Comparison of ENCODE assay signal across 9 mouse cellular contexts in genomic region chr6:136173191-136173896, GRCm38 (mm10). TPM values are rescaled to one million over a fixed set of nuclear protein-coding genes. Genes with fewer than 3 reads are reported as not detected.
DNase-seq lines count a peak whose midpoint lies in the region; ATAC-seq lines count a peak whose summit lies in the region.
"Had no signal": no experiment of that assay in that cellular context is flagged by ENCODE, and none has a peak within 500 bp of the region (broad histone marks: within the 10 kb centered on the region; RNA-seq: fewer than 3 reads in every experiment).

Grin2b (minus strand) TSS chr6:136173511.

- ATAC-seq in forebrain, embryonic 15.5 days (replicated peaks), result peak; percentile 85
- no peak for ATAC-seq in erythroblast, adult 5-6 weeks (replicated peaks; ENCODE audit: low FRiP score, poor library complexity, severe bottlenecking)

- no peaks in the 10 kb centered on the region for H3K9me3 ChIP-seq in forebrain, embryonic 15.5 days

- no peaks in the 10 kb centered on the region for H3K36me3 ChIP-seq in forebrain, embryonic 15.5 days

- peak within 1 kb of the TSS; percentile 95 for H3K27ac ChIP-seq in forebrain, embryonic 15.5 days (replicated peaks)

- H3K4me2 ChIP-seq in forebrain, embryonic 15.5 days (replicated peaks), result peak within 1 kb of the TSS; percentile 87

- H3K27me3 ChIP-seq in forebrain, embryonic 15.5 days, result no peaks in the 10 kb centered on the region

- peak within 1 kb of the TSS; percentile 72 for H3K9ac ChIP-seq in forebrain, embryonic 15.5 days (replicated peaks)

- peaks cover 15% of the 10 kb centered on the region for H3K4me1 ChIP-seq in forebrain, embryonic 15.5 days

- WGBS in forebrain, embryonic 15.5 days, result 2% methylated on average over 12 of the region's 30 CpGs

- peak within 1 kb of the TSS; percentile 76 for H3K4me3 ChIP-seq in forebrain, embryonic 15.5 days

- peak; percentile 21 for DNase-seq in gastrocnemius, postnatal 14 days
- DNase-seq in gastrocnemius, postnatal 25 days, result no peak
- peak; percentile 82 for DNase-seq in R1 (ENCODE audit: low read depth, low spot score)
- peak; percentile 61 to 68 for DNase-seq in layer of hippocampus, adult 8-10 months (ENCODE audit: low spot score in 2 of 2)
- DNase-seq in lung, postnatal 14 days, result peak; percentile 7
- peak; percentile 74 for DNase-seq in right cerebral cortex, postnatal 4 days

- intact Hi-C loops in gastrocnemius, postnatal 14 days (cut with DNase I; ENCODE audit: low total_unique reads), result no loop called here

RNA-seq across cellular contexts. Expression of gene Grin2b, which starts in this region (rescaled TPM):
- total RNA-seq in gastrocnemius, postnatal 14 days (2021), result under 1 TPM; 0.04 to 0.14 TPM
- total RNA-seq in gastrocnemius, postnatal 25 days (2021), result under 1 TPM; 0.03 to 0.16 TPM
- 88.2 and 92.1 TPM in 2 replicates for polyA plus RNA-seq in forebrain, embryonic 15.5 days (2015; fragmentation: Nextera tagmentation; extraction: Ambion mirVana)
- total RNA-seq in layer of hippocampus, adult 8-10 months (2022), result 100 to 1,000 TPM; 262 to 321 (median 293) TPM
- not detected in 2 replicates for total RNA-seq in erythroblast, adult 5-6 weeks (2015; ENCODE audit: low replicate concordance)
- not detected in 2 replicates for total RNA-seq in erythroblast, adult 5-6 weeks (2017; ENCODE audit: low replicate concordance)
- polyA plus RNA-seq: liver, embryonic 16.5 days had no signal

Comparison
In these comparisons a context has a peak if more than half of its experiments do, and no peak if none do; other contexts are left out.
1. RNA of gene Grin2b (total RNA-seq): 262 to 321 TPM in layer of hippocampus, adult 8-10 months; 0.03 to 0.16 TPM in gastrocnemius, postnatal 25 days, 0.04 to 0.14 TPM in gastrocnemius, postnatal 14 days and not detected in erythroblast, adult 5-6 weeks; every median in the first group is over 100 times any median in the second.
2. Peak in DNase-seq in gastrocnemius, postnatal 14 days; RNA of the gene not detected or under 1 TPM.